Mouse (Mus musculus) bone marrow, adult 2 months (tissue): Measurements from ENCODE around the gene Fam117a. TPM values are rescaled to one million over a fixed set of nuclear protein-coding genes. Genes with fewer than 3 reads are reported as not detected.
A peak's percentile ranks its signal among the peaks of the same experiment; 100 is the strongest.

ENCODE experiments used
- H3K27ac ChIP-seq: fragments of 200-500 bp; 2 replicates; pipeline ENCODE4 v1.5.1; 2012; ENCODE audit warnings: low read depth, mild to moderate bottlenecking, control low read depth, inconsistent platforms, low read length; ENCODE audit not compliant: control insufficient read depth, poor library complexity, insufficient read depth
- H3K4me1 ChIP-seq: fragments of 200-500 bp; 2 replicates; pipeline ENCODE4 v1.6.1; 2011; ENCODE audit warnings: low read length; ENCODE audit not compliant: control insufficient read depth, insufficient read depth
- H3K4me3 ChIP-seq: fragments of 200-500 bp; replicated peaks from 2 replicates; pipeline ENCODE3; 2011; ENCODE audit warnings: mild to moderate bottlenecking, low read depth, low read length, control low read depth; ENCODE audit not compliant: control insufficient read depth
- CTCF ChIP-seq: fragments of 200-500 bp; IDR thresholded peaks from 2 replicates; pipeline ENCODE4 v1.5.1; 2011; ENCODE audit warnings: low read length, control low read depth; ENCODE audit not compliant: control insufficient read depth, insufficient read depth
- POLR2A ChIP-seq: fragments of 200-500 bp; IDR thresholded peaks from 2 replicates; pipeline ENCODE4 v1.6.1; 2011; ENCODE audit warnings: low read depth, mild to moderate bottlenecking, control low read depth, low read length, borderline replicate concordance; ENCODE audit not compliant: control insufficient read depth
- WGBS: fragments of 180-500 bp; shearing (Covaris S2); methylation state at CpG from one replicate; pipeline ENCODE4 v1.1.7; 2018; 5-methylcytosine and 5-hydroxymethylcytosine counted together
- polyA plus RNA-seq: library from polyadenylated mRNA; stranded (reverse); fragments of >200 nt; gene quantifications from 2 replicates; pipeline ENCODE4 v1.2.4, GENCODE M21; 2011; ENCODE audit warnings: low replicate concordance; ENCODE audit not compliant: missing spikeins, insufficient read depth, insufficient read length

Gene Fam117a
- 167 and 178 TPM in 2 replicates for polyA plus RNA-seq

GRCm38 (mm10) chr11:95336568-95337128 is at the start of gene Fam117a:
Gene Fam117a, plus strand, starts transcription at chr11:95337018.
- WGBS, result under 1% methylated on average over 26 of the region's 27 CpGs
- Histone ChIP-seq H3K4me1 (peaks cover 9% of the 10 kb centered on the region), H3K4me3 (peak within 1 kb of the TSS; percentile 98), H3K27ac (peak within 1 kb of the TSS; percentile 95)
- TF ChIP-seq POLR2A (peak; percentile 94), CTCF (no peak)

GRCm38 (mm10) chr11:95291998-95292397 is 44.8 kb upstream of the Fam117a start:
- Histone ChIP-seq H3K27ac (peak overlapping the region; percentile 80), H3K4me3 (no peak overlapping the region), H3K4me1 (peaks cover 8% of the 10 kb centered on the region)
- TF ChIP-seq POLR2A (no peak), CTCF (no peak)
- WGBS, result 23% methylated on average over 4 of the region's 4 CpGs

GRCm38 (mm10) chr11:95293017-95293624 is 43.7 kb upstream of the Fam117a start:
- Histone ChIP-seq H3K4me3 (no peak overlapping the region), H3K27ac (peak overlapping the region; percentile 51; the same call in 1 of the 2 replicates), H3K4me1 (peaks cover 8% of the 10 kb centered on the region)
- WGBS, result 12% methylated on average over 8 of the region's 8 CpGs
- no peak for TF ChIP-seq POLR2A
- no peak for TF ChIP-seq CTCF

- H3K4me1 ChIP-seq, result peaks cover 8% of the 10 kb centered on the region
- H3K4me3 ChIP-seq, result no peak overlapping the region
- no peak overlapping the region for H3K27ac ChIP-seq
- TF ChIP-seq CTCF, result no peak
- no peak for TF ChIP-seq POLR2A
- WGBS, result 96% methylated on average over 13 of the region's 13 CpGs
These were observed 41.1 kb upstream of the Fam117a start for GRCm38 (mm10) chr11:95295736-95296135.

- 3% methylated on average over 2 of the region's 2 CpGs for whole genome bisulfite sequencing
These were observed 38.7 kb upstream of the Fam117a start for GRCm38 (mm10) chr11:95298146-95298545.

GRCm38 (mm10) chr11:95299886-95300285 is 36.9 kb upstream of the Fam117a start:
- H3K4me1 ChIP-seq, result no peaks in the 10 kb centered on the region; the same call in 1 of the 2 replicates
- WGBS, result 81% methylated on average over 12 of the region's 12 CpGs
- TF ChIP-seq CTCF (no peak), POLR2A (no peak)
- no peak overlapping the region for H3K4me3 ChIP-seq
- H3K27ac ChIP-seq, result no peak overlapping the region

More at GRCm38 (mm10) chr11:95298146-95298545, 38.7 kb upstream of the Fam117a start:
- Histone ChIP-seq H3K4me3 (no peak overlapping the region), H3K27ac (no peak overlapping the region), H3K4me1 (peaks cover 2% of the 10 kb centered on the region)
- TF ChIP-seq CTCF (peak; percentile 89), POLR2A (no peak)

GRCm38 (mm10) chr11:95301772-95302171 is 35.0 kb upstream of the Fam117a start:
- Histone ChIP-seq H3K27ac (no peak overlapping the region), H3K4me3 (no peak overlapping the region), H3K4me1 (no peaks in the 10 kb centered on the region; the same call in 1 of the 2 replicates)
- 94% methylated on average over 3 of the region's 3 CpGs for WGBS
- no peak for TF ChIP-seq POLR2A
- no peak for TF ChIP-seq CTCF

- no peaks in the 10 kb centered on the region; the same call in 1 of the 2 replicates for H3K4me1 ChIP-seq
- no peak overlapping the region for H3K4me3 ChIP-seq
- TF ChIP-seq POLR2A (no peak), CTCF (peak; percentile 27)
- WGBS, result 90% methylated on average over 7 of the region's 7 CpGs
- no peak overlapping the region for H3K27ac ChIP-seq
These were observed 31.2 kb upstream of the Fam117a start for GRCm38 (mm10) chr11:95305600-95305999.

GRCm38 (mm10) chr11:95307526-95307925 is 29.3 kb upstream of the Fam117a start:
- Histone ChIP-seq H3K4me1 (no peaks in the 10 kb centered on the region; the same call in 1 of the 2 replicates), H3K4me3 (no peak overlapping the region), H3K27ac (no peak overlapping the region)
- no peak for TF ChIP-seq CTCF
- TF ChIP-seq POLR2A, result no peak
- 67% methylated on average over 8 of the region's 8 CpGs for WGBS
